ENCODE assay signal across 7 mouse cellular contexts in genomic region chr5:34326249-34326691, GRCm38 (mm10). TPM values are rescaled to one million over a fixed set of nuclear protein-coding genes. Genes with fewer than 3 reads are reported as not detected.
DNase-seq lines count a peak whose midpoint lies in the region; ATAC-seq and TF ChIP-seq lines count a peak whose summit lies in the region.

No protein-coding gene starts in this region.

- H3K9ac ChIP-seq in embryonic facial prominence, embryonic 12.5 days = no peak overlapping the region
- no peak overlapping the region for H3K9ac ChIP-seq in limb, embryonic 13.5 days
- H3K9ac ChIP-seq in neural tube, embryonic 13.5 days = peak overlapping the region; percentile 63

- H3K4me2 ChIP-seq in embryonic facial prominence, embryonic 12.5 days (replicated peaks) = peak overlapping the region; percentile 50; the same call in 1 of the 2 replicates
- peak overlapping the region; percentile 67 for H3K4me2 ChIP-seq in limb, embryonic 13.5 days (replicated peaks)
- no peak overlapping the region for H3K4me2 ChIP-seq in neural tube, embryonic 13.5 days

- H3K36me3 ChIP-seq in testis, adult 2 months (ENCODE audit: control insufficient read depth, insufficient read depth, low read length) = no peaks in the 10 kb centered on the region
- H3K36me3 ChIP-seq in embryonic facial prominence, embryonic 12.5 days = no peaks in the 10 kb centered on the region
- no peaks in the 10 kb centered on the region for H3K36me3 ChIP-seq in limb, embryonic 13.5 days
- H3K36me3 ChIP-seq in neural tube, embryonic 13.5 days = no peaks in the 10 kb centered on the region

- DNase-seq in testis, postnatal 10 days (ENCODE audit: low spot score) = no peak
- DNase-seq in right cerebral cortex, postnatal 10 days (ENCODE audit: low spot score in 2 of 2) = no peak
- no peak for DNase-seq in spleen, postnatal 14 days (ENCODE audit: low spot score in 2 of 2)

- 28% methylated on average over 4 of the region's 4 CpGs for WGBS in embryonic facial prominence, embryonic 12.5 days
- WGBS in limb, embryonic 13.5 days = 26% methylated on average over 4 of the region's 4 CpGs
- 41% methylated on average over 4 of the region's 4 CpGs for WGBS in neural tube, embryonic 13.5 days

- no peak for ATAC-seq in embryonic facial prominence, embryonic 12.5 days (ENCODE audit: insufficient number of reproducible peaks, insufficient read depth, low FRiP score, low TSS enrichment)
- ATAC-seq in limb, embryonic 13.5 days (ENCODE audit: low FRiP score, low read depth) = peak; percentile 26; the same call in 1 of the 2 replicates
- ATAC-seq in neural tube, embryonic 13.5 days (ENCODE audit: low read depth) = no peak

- TF ChIP-seq CTCF in testis, adult 2 months (IDR thresholded peaks at IDR 0.05; ENCODE audit: control insufficient read depth, insufficient read depth, insufficient replicate concordance, low read depth, low read length) = no peak

- peak overlapping the region; percentile 22 for H3K4me3 ChIP-seq in testis, adult 2 months (ENCODE audit: control insufficient read depth, low read depth, low read length)
- H3K4me3 ChIP-seq in embryonic facial prominence, embryonic 12.5 days = no peak overlapping the region
- H3K4me3 ChIP-seq in limb, embryonic 13.5 days = peak overlapping the region; percentile 38; the same call in 1 of the 2 replicates
- H3K4me3 ChIP-seq in neural tube, embryonic 13.5 days = no peak overlapping the region

- H3K9me3 ChIP-seq in embryonic facial prominence, embryonic 12.5 days = no peaks in the 10 kb centered on the region
- peaks cover 5% of the 10 kb centered on the region; the same call in 1 of the 2 replicates for H3K9me3 ChIP-seq in limb, embryonic 13.5 days
- no peaks in the 10 kb centered on the region for H3K9me3 ChIP-seq in neural tube, embryonic 13.5 days

- peaks cover 4% of the 10 kb centered on the region for H3K4me1 ChIP-seq in testis, adult 2 months (ENCODE audit: control insufficient read depth, insufficient read depth, low read length)
- H3K4me1 ChIP-seq in embryonic facial prominence, embryonic 12.5 days = peaks cover 9% of the 10 kb centered on the region
- H3K4me1 ChIP-seq in limb, embryonic 13.5 days = peaks cover 15% of the 10 kb centered on the region
- peaks cover 13% of the 10 kb centered on the region for H3K4me1 ChIP-seq in neural tube, embryonic 13.5 days (replicated peaks)

- TF ChIP-seq POLR2A in testis, adult 2 months (IDR thresholded peaks at IDR 0.05; ENCODE audit: control insufficient read depth, low read depth, low read length) = no peak

- no peak overlapping the region for H3K27ac ChIP-seq in testis, adult 2 months (ENCODE audit: control insufficient read depth, insufficient read depth, low read depth, low read length)
- H3K27ac ChIP-seq in embryonic facial prominence, embryonic 12.5 days = no peak overlapping the region
- H3K27ac ChIP-seq in limb, embryonic 13.5 days = no peak overlapping the region
- H3K27ac ChIP-seq in neural tube, embryonic 13.5 days (replicated peaks) = no peak overlapping the region

- no peaks in the 10 kb centered on the region for H3K27me3 ChIP-seq in testis, adult 2 months (ENCODE audit: control insufficient read depth, insufficient read depth, low read length)
- H3K27me3 ChIP-seq in embryonic facial prominence, embryonic 12.5 days = no peaks in the 10 kb centered on the region
- H3K27me3 ChIP-seq in limb, embryonic 13.5 days = 0 out of 2 replicates have a peak, but pooled peaks cover 2% of the 10 kb centered on the region
- H3K27me3 ChIP-seq in neural tube, embryonic 13.5 days = no peaks in the 10 kb centered on the region

RNA-seq across cellular contexts. Expression of gene Rnf4, which starts 9.8 kb away (rescaled TPM):
- polyA plus RNA-seq in testis, adult 2 months (2012; rRNA removed) = 82.2 and 102 TPM in 2 replicates
- 170 and 179 TPM in 2 replicates for polyA plus RNA-seq in embryonic facial prominence, embryonic 12.5 days (2016; fragmentation: Nextera tagmentation; extraction: Ambion mirVana)
- 172 and 174 TPM in 2 replicates for polyA plus RNA-seq in limb, embryonic 13.5 days (2015; fragmentation: Nextera tagmentation; extraction: Ambion mirVana)
- 134 and 135 TPM in 2 replicates for polyA plus RNA-seq in neural tube, embryonic 13.5 days (2015; fragmentation: Nextera tagmentation; extraction: Ambion mirVana)

RNA-seq across cellular contexts. Expression of gene Cfap99, which starts 37.9 kb away (rescaled TPM):
- 23.1 and 25.7 TPM in 2 replicates for polyA plus RNA-seq in testis, adult 2 months (2012; rRNA removed)
- not detected in 2 replicates for polyA plus RNA-seq in embryonic facial prominence, embryonic 12.5 days (2016; fragmentation: Nextera tagmentation; extraction: Ambion mirVana)
- polyA plus RNA-seq in limb, embryonic 13.5 days (2015; fragmentation: Nextera tagmentation; extraction: Ambion mirVana) = not detected in 2 replicates
- not detected in 2 replicates for polyA plus RNA-seq in neural tube, embryonic 13.5 days (2015; fragmentation: Nextera tagmentation; extraction: Ambion mirVana)

RNA-seq across cellular contexts. Expression of gene Zfyve28, which starts 38.0 kb away (rescaled TPM):
- 2.5 and 3.2 TPM in 2 replicates for polyA plus RNA-seq in testis, adult 2 months (2012; rRNA removed)
- polyA plus RNA-seq in embryonic facial prominence, embryonic 12.5 days (2016; fragmentation: Nextera tagmentation; extraction: Ambion mirVana) = 1.5 and 2.4 TPM in 2 replicates
- 0.93 and 1.3 TPM in 2 replicates for polyA plus RNA-seq in limb, embryonic 13.5 days (2015; fragmentation: Nextera tagmentation; extraction: Ambion mirVana)
- 5.6 and 6.9 TPM in 2 replicates for polyA plus RNA-seq in neural tube, embryonic 13.5 days (2015; fragmentation: Nextera tagmentation; extraction: Ambion mirVana)

RNA-seq across cellular contexts. Expression of gene Fam193a, which starts 43.5 kb away (rescaled TPM):
- polyA plus RNA-seq in testis, adult 2 months (2012; rRNA removed) = 137 and 148 TPM in 2 replicates
- polyA plus RNA-seq in embryonic facial prominence, embryonic 12.5 days (2016; fragmentation: Nextera tagmentation; extraction: Ambion mirVana) = 15.8 and 15.9 TPM in 2 replicates
- polyA plus RNA-seq in limb, embryonic 13.5 days (2015; fragmentation: Nextera tagmentation; extraction: Ambion mirVana) = 16.0 and 18.3 TPM in 2 replicates
- 14.3 and 15.2 TPM in 2 replicates for polyA plus RNA-seq in neural tube, embryonic 13.5 days (2015; fragmentation: Nextera tagmentation; extraction: Ambion mirVana)

Comparison
In these comparisons a context has a peak if more than half of its experiments do, and no peak if none do; other contexts are left out.
1. H3K4me3 ChIP-seq: peak in testis, adult 2 months (single experiment) and limb, embryonic 13.5 days (single experiment); none in embryonic facial prominence, embryonic 12.5 days (single experiment) and neural tube, embryonic 13.5 days (single experiment).
2. RNA of gene Cfap99, which starts 37.9 kb away (polyA plus RNA-seq): 23.1 to 25.7 TPM in testis, adult 2 months; not detected in neural tube, embryonic 13.5 days, not detected in embryonic facial prominence, embryonic 12.5 days and not detected in limb, embryonic 13.5 days; every median in the first group is over 10 times any median in the second.